Mouse (Mus musculus) embryonic facial prominence, embryonic 11.5 days (tissue): ENCODE data around the gene Akt1s1. TPM values are rescaled to one million over a fixed set of nuclear protein-coding genes. Genes with fewer than 3 reads are reported as not detected.

Source experiments
- ATAC-seq: fragments of 200-750 bp; cut with Nextera tagmentation; replicated peaks from 2 replicates; pipeline ENCODE4 v1.8.0; 2017; ENCODE audit warnings: low read depth; ENCODE audit not compliant: insufficient number of reproducible peaks, low FRiP score, low TSS enrichment
- DNase-seq: peaks from one replicate; pipeline ENCODE4 v3.0.0-alpha.2; 2015; ENCODE audit warnings: low spot score
- H3K27ac ChIP-seq: fragments of 300-500 bp; sonication (generic); replicated peaks from 2 replicates; pipeline ENCODE4 v1.5.1; 2014; ENCODE audit warnings: mild to moderate bottlenecking, low read depth, low read length, control low read depth
- H3K27me3 ChIP-seq: fragments of 300-500 bp; sonication (generic); 2 replicates; pipeline ENCODE4 v1.6.1; 2014; ENCODE audit warnings: mild to moderate bottlenecking, low read length, moderate library complexity, mixed read lengths; ENCODE audit not compliant: control insufficient read depth, insufficient read depth
- H3K36me3 ChIP-seq: fragments of 300-500 bp; sonication (generic); replicated peaks from 2 replicates; pipeline ENCODE4 v1.6.1; 2014; ENCODE audit warnings: low read depth, mild to moderate bottlenecking, low read length, moderate library complexity, mixed read lengths; ENCODE audit not compliant: control insufficient read depth, insufficient read depth
- H3K4me1 ChIP-seq: fragments of 300-500 bp; sonication (generic); 2 replicates; pipeline ENCODE4 v1.6.1; 2014; ENCODE audit warnings: low read length, mixed read lengths; ENCODE audit not compliant: control insufficient read depth, insufficient read depth
- H3K4me2 ChIP-seq: fragments of 300-500 bp; sonication (generic); 2 replicates; pipeline ENCODE4 v1.6.1; 2014; ENCODE audit warnings: low read depth, mild to moderate bottlenecking, control low read depth, low read length, moderate library complexity
- H3K4me3 ChIP-seq: fragments of 300-500 bp; sonication (generic); 2 replicates; pipeline ENCODE4 v1.5.1; 2014; ENCODE audit warnings: low read depth, low read length, control low read depth
- H3K9ac ChIP-seq: fragments of 300-500 bp; sonication (generic); replicated peaks from 2 replicates; pipeline ENCODE4 v1.6.1; 2014; ENCODE audit warnings: mild to moderate bottlenecking, control low read depth, low read length
- H3K9me3 ChIP-seq: fragments of 300-500 bp; sonication (generic); replicated peaks from 2 replicates; pipeline ENCODE4 v1.6.1; 2016; ENCODE audit warnings: mild to moderate bottlenecking, low read length, inconsistent platforms, mixed read lengths; ENCODE audit not compliant: control insufficient read depth
- WGBS: fragments of 180-500 bp; shearing (Covaris S2); extraction: QIAGEN DNeasy Blood & Tissue Kit; methylation state at CpG from one replicate; pipeline ENCODE4 v1.1.7; 2014; 5-methylcytosine and 5-hydroxymethylcytosine counted together
- polyA plus RNA-seq: library from polyadenylated mRNA; unstranded; fragments of >200 nt; fragmentation: Nextera tagmentation; extraction: Ambion mirVana; gene quantifications from 2 replicates; pipeline ENCODE4 v1.2.1, GENCODE M21; 2014

The Akt1s1 gene
- polyA plus RNA-seq, 1 experiment from 2014 or later: 32.4 TPM

- Histone ChIP-seq H3K4me3 (0 out of 2 replicates have a peak overlapping the region, but pooled peaks have one; percentile 14), H3K4me2 (no peak overlapping the region), H3K9ac (no peak overlapping the region; the same call in 1 of the 2 replicates), H3K36me3 (no peaks in the 10 kb centered on the region), H3K4me1 (peaks cover 14% of the 10 kb centered on the region), H3K9me3 (no peaks in the 10 kb centered on the region), H3K27ac (no peak overlapping the region), H3K27me3 (no peaks in the 10 kb centered on the region)
- 94% methylated on average over 2 of the region's 2 CpGs for WGBS
- no peak for DNase-seq
- no peak for ATAC-seq
These were observed 29.4 kb upstream of the Akt1s1 start for GRCm38 (mm10) chr7:44819391-44819790.

GRCm38 (mm10) chr7:44819863-44820262 lies 28.9 kb upstream of the Akt1s1 start:
- WGBS: 57% methylated on average over 5 of the region's 5 CpGs
- no peaks in the 10 kb centered on the region for H3K9me3 ChIP-seq
- ATAC-seq: no peak
- no peak overlapping the region for H3K9ac ChIP-seq
- no peak overlapping the region for H3K4me2 ChIP-seq
- H3K36me3 ChIP-seq: no peaks in the 10 kb centered on the region
- DNase-seq: no peak
- no peak overlapping the region for H3K27ac ChIP-seq
- no peak overlapping the region for H3K4me3 ChIP-seq
- peaks cover 13% of the 10 kb centered on the region for H3K4me1 ChIP-seq
- H3K27me3 ChIP-seq: no peaks in the 10 kb centered on the region

GRCm38 (mm10) chr7:44820525-44820924 lies 28.3 kb upstream of the Akt1s1 start:
- Histone ChIP-seq H3K36me3 (no peaks in the 10 kb centered on the region), H3K9me3 (no peaks in the 10 kb centered on the region), H3K4me2 (no peak overlapping the region), H3K4me1 (peaks cover 9% of the 10 kb centered on the region; the same call in 1 of the 2 replicates), H3K27ac (no peak overlapping the region), H3K4me3 (no peak overlapping the region), H3K9ac (no peak overlapping the region), H3K27me3 (no peaks in the 10 kb centered on the region)
- WGBS: 79% methylated on average over 3 of the region's 3 CpGs
- ATAC-seq (no peak), DNase-seq (no peak)

- no peaks in the 10 kb centered on the region for H3K9me3 ChIP-seq
- DNase-seq (no peak), ATAC-seq (no peak)
- no peak overlapping the region for H3K9ac ChIP-seq
- no peak overlapping the region for H3K4me2 ChIP-seq
- H3K27ac ChIP-seq: no peak overlapping the region
- no peak overlapping the region for H3K4me3 ChIP-seq
- H3K4me1 ChIP-seq: peaks cover 9% of the 10 kb centered on the region; the same call in 1 of the 2 replicates
- WGBS: 86% methylated on average over 7 of the region's 7 CpGs
- no peaks in the 10 kb centered on the region for H3K36me3 ChIP-seq
- H3K27me3 ChIP-seq: no peaks in the 10 kb centered on the region
These were observed 26.9 kb upstream of the Akt1s1 start for GRCm38 (mm10) chr7:44821666-44822448.

- Histone ChIP-seq H3K27me3 (no peaks in the 10 kb centered on the region), H3K4me1 (0 out of 2 replicates have a peak, but pooled peaks cover 3% of the 10 kb centered on the region), H3K4me3 (no peak overlapping the region), H3K9ac (no peak overlapping the region), H3K27ac (no peak overlapping the region), H3K4me2 (no peak overlapping the region), H3K36me3 (no peaks in the 10 kb centered on the region), H3K9me3 (no peaks in the 10 kb centered on the region)
- ATAC-seq: no peak
- DNase-seq: no peak
- 42% methylated on average over 7 of the region's 7 CpGs for WGBS
These were observed 25.4 kb upstream of the Akt1s1 start for GRCm38 (mm10) chr7:44823409-44823808.

GRCm38 (mm10) chr7:44824872-44825271 lies 23.9 kb upstream of the Akt1s1 start:
- Histone ChIP-seq H3K9ac (no peak overlapping the region), H3K4me1 (no peaks in the 10 kb centered on the region), H3K27ac (no peak overlapping the region), H3K4me2 (no peak overlapping the region), H3K27me3 (no peaks in the 10 kb centered on the region), H3K4me3 (no peak overlapping the region), H3K36me3 (peaks cover 14% of the 10 kb centered on the region), H3K9me3 (no peaks in the 10 kb centered on the region)
- ATAC-seq (no peak), DNase-seq (peak; percentile 83)
- 29% methylated on average over 3 of the region's 3 CpGs for WGBS

- H3K27me3 ChIP-seq: no peaks in the 10 kb centered on the region
- no peak for ATAC-seq
- no peak overlapping the region for H3K27ac ChIP-seq
- no peak overlapping the region for H3K4me2 ChIP-seq
- peaks cover 28% of the 10 kb centered on the region for H3K36me3 ChIP-seq
- no peak for DNase-seq
- H3K9me3 ChIP-seq: no peaks in the 10 kb centered on the region
- H3K4me3 ChIP-seq: no peak overlapping the region
- 81% methylated on average over 3 of the region's 3 CpGs for WGBS
- no peak overlapping the region for H3K9ac ChIP-seq
- H3K4me1 ChIP-seq: no peaks in the 10 kb centered on the region
These were observed 22.0 kb upstream of the Akt1s1 start for GRCm38 (mm10) chr7:44826771-44827170.

- 92% methylated on average over 5 of the region's 5 CpGs for WGBS
- Histone ChIP-seq H3K9ac (no peak overlapping the region), H3K4me1 (no peaks in the 10 kb centered on the region), H3K27me3 (no peaks in the 10 kb centered on the region), H3K9me3 (no peaks in the 10 kb centered on the region), H3K27ac (no peak overlapping the region), H3K4me2 (no peak overlapping the region), H3K36me3 (peaks cover 28% of the 10 kb centered on the region), H3K4me3 (no peak overlapping the region)
- DNase-seq: no peak
- no peak for ATAC-seq
These were observed 20.1 kb upstream of the Akt1s1 start for GRCm38 (mm10) chr7:44828706-44829105.
